Mouse (Mus musculus): ENCODE measurements at regions not wholly inside any gene's neighbourhood (a gene's known extent, or its start where the extent isn't known, plus 50 kb on each side); places are given as distances from the start of the nearest gene placed in this dataset.

GRCm38 (mm10) chr12:106773536-106773935, 714.9 kb upstream of the 3110018I06Rik start:
- DNase-seq, result no peak

- DNase-seq, result no peak
Observed at GRCm38 (mm10) chr12:106796596-106796995, 691.8 kb upstream of the 3110018I06Rik start.

GRCm38 (mm10) chr12:106819736-106820135, 668.7 kb upstream of the 3110018I06Rik start:
- DNase-seq, result no peak

- DNase-seq, result no peak
Observed at GRCm38 (mm10) chr12:106822311-106822710, 666.1 kb upstream of the 3110018I06Rik start.

GRCm38 (mm10) chr12:106828542-106828941, 659.9 kb upstream of the 3110018I06Rik start:
- no peak for DNase-seq

GRCm38 (mm10) chr12:106829323-106829722, 659.1 kb upstream of the 3110018I06Rik start:
- no peak for DNase-seq

GRCm38 (mm10) chr12:106835241-106835640, 653.2 kb upstream of the 3110018I06Rik start:
- DNase-seq, result no peak

- DNase-seq, result no peak
Observed at GRCm38 (mm10) chr12:106839618-106840017, 648.8 kb upstream of the 3110018I06Rik start.

- no peak for DNase-seq
Observed at GRCm38 (mm10) chr12:106840150-106840651, 648.2 kb upstream of the 3110018I06Rik start.

- no peak for DNase-seq
Observed at GRCm38 (mm10) chr12:106841996-106842395, 646.4 kb upstream of the 3110018I06Rik start.

GRCm38 (mm10) chr12:106842396-106842795, 646.0 kb upstream of the 3110018I06Rik start:
- DNase-seq, result no peak

- DNase-seq, result no peak
Observed at GRCm38 (mm10) chr12:106851666-106852065, 636.8 kb upstream of the 3110018I06Rik start.

GRCm38 (mm10) chr12:106852736-106853135, 635.7 kb upstream of the 3110018I06Rik start:
- no peak for DNase-seq

- no peak for DNase-seq
Observed at GRCm38 (mm10) chr12:106853711-106854240, 634.7 kb upstream of the 3110018I06Rik start.

GRCm38 (mm10) chr12:106855520-106855919, 632.9 kb upstream of the 3110018I06Rik start:
- DNase-seq, result no peak

GRCm38 (mm10) chr12:106861638-106862037, 626.8 kb upstream of the 3110018I06Rik start:
- DNase-seq, result no peak

- DNase-seq, result no peak
Observed at GRCm38 (mm10) chr12:106864076-106864475, 624.4 kb upstream of the 3110018I06Rik start.

GRCm38 (mm10) chr12:106868036-106868435, 620.4 kb upstream of the 3110018I06Rik start:
- DNase-seq, result no peak

- no peak for DNase-seq
Observed at GRCm38 (mm10) chr12:106871481-106871880, 617.0 kb upstream of the 3110018I06Rik start.

- no peak for DNase-seq
Observed at GRCm38 (mm10) chr12:106872966-106873730, 615.3 kb upstream of the 3110018I06Rik start.

GRCm38 (mm10) chr12:106890319-106890718, 598.1 kb upstream of the 3110018I06Rik start:
- DNase-seq, result no peak

- DNase-seq, result no peak
Observed at GRCm38 (mm10) chr12:106894061-106894460, 594.4 kb upstream of the 3110018I06Rik start.

GRCm38 (mm10) chr12:106904202-106904601, 584.2 kb upstream of the 3110018I06Rik start:
- DNase-seq, result peak; percentile 46

- no peak for DNase-seq
Observed at GRCm38 (mm10) chr12:106912782-106913181, 575.6 kb upstream of the 3110018I06Rik start.
